Mouse (Mus musculus): ENCODE results near the gene Srp68.
A peak's percentile ranks its signal among the peaks of the same experiment; 100 is the strongest.

GRCm38 (mm10) chr11:116307762-116308531 is 33.9 kb upstream of the Srp68 start:
- no peak for TF ChIP-seq CTCF (IDR thresholded peaks at IDR 0.05; ENCODE audit: low read depth)
- peak; percentile 49 for TF ChIP-seq EP300 (IDR thresholded peaks at IDR 0.05; ENCODE audit: low read depth)
